Mouse (Mus musculus): ENCODE results near the gene Fam53b. TPM values are rescaled to one million over a fixed set of nuclear protein-coding genes. Genes with fewer than 3 reads are reported as not detected.

Fam53b gene
- total and polyA plus RNA-seq, 2 experiments from 2014 or later: 5.8 to 15.4 TPM

GRCm38 (mm10) chr7:132763351-132763750 lies 50.3 kb downstream of the Fam53b start:
- Histone ChIP-seq H3K36me3 (ENCODE audit: insufficient read depth) (peaks cover 5% of the 10 kb centered on the region; the same call in 1 of the 2 replicates), H3K9me3 (ENCODE audit: low read length) (no peaks in the 10 kb centered on the region), H3K27me3 (ENCODE audit: insufficient read depth, low read length) (no peaks in the 10 kb centered on the region), H3K4me2 (ENCODE audit: low read depth) (no peak overlapping the region), H3K27ac (ENCODE audit: low read depth, low read length) (no peak overlapping the region), H3K4me1 (ENCODE audit: insufficient read depth) (peaks cover 13% of the 10 kb centered on the region; the same call in 1 of the 2 replicates), H3K4me3 (ENCODE audit: low read depth, low read length) (no peak overlapping the region), H3K9ac (no peak overlapping the region)
- DNase-seq (no peak), ATAC-seq (no peak)
- 94% methylated on average over 6 of the region's 6 CpGs for WGBS
- TF ChIP-seq CTCF (IDR thresholded peaks at IDR 0.05; ENCODE audit: low read depth): no peak

GRCm38 (mm10) chr7:132761409-132761808 lies 52.3 kb downstream of the Fam53b start:
- H3K36me3 ChIP-seq (ENCODE audit: insufficient read depth): peaks cover 9% of the 10 kb centered on the region
- no peak overlapping the region for H3K27ac ChIP-seq (ENCODE audit: low read depth, low read length)
- no peaks in the 10 kb centered on the region for H3K9me3 ChIP-seq (ENCODE audit: low read length)
- no peak overlapping the region for H3K4me2 ChIP-seq (ENCODE audit: low read depth)
- no peak for TF ChIP-seq CTCF (IDR thresholded peaks at IDR 0.05; ENCODE audit: low read depth)
- H3K4me1 ChIP-seq (ENCODE audit: insufficient read depth): 0 out of 2 replicates have a peak, but pooled peaks cover 1% of the 10 kb centered on the region
- H3K9ac ChIP-seq: no peak overlapping the region
- 91% methylated on average over 2 of the region's 2 CpGs for WGBS
- no peaks in the 10 kb centered on the region for H3K27me3 ChIP-seq (ENCODE audit: insufficient read depth, low read length)
- ATAC-seq (no peak), DNase-seq (no peak)
- no peak overlapping the region for H3K4me3 ChIP-seq (ENCODE audit: low read depth, low read length)

GRCm38 (mm10) chr7:132760589-132761180 lies 53.0 kb downstream of the Fam53b start:
- TF ChIP-seq CTCF (IDR thresholded peaks at IDR 0.05; ENCODE audit: low read depth): no peak
- no peak overlapping the region for H3K4me2 ChIP-seq (ENCODE audit: low read depth)

GRCm38 (mm10) chr7:132759926-132760325 lies 53.8 kb downstream of the Fam53b start:
- WGBS: 55% methylated on average over 6 of the region's 6 CpGs
- ATAC-seq: no peak
- TF ChIP-seq CTCF (IDR thresholded peaks at IDR 0.05; ENCODE audit: low read depth): no peak
- Histone ChIP-seq H3K4me1 (ENCODE audit: insufficient read depth) (no peaks in the 10 kb centered on the region), H3K4me3 (ENCODE audit: low read depth, low read length) (no peak overlapping the region), H3K4me2 (ENCODE audit: low read depth) (no peak overlapping the region), H3K9ac (no peak overlapping the region), H3K9me3 (ENCODE audit: low read length) (no peaks in the 10 kb centered on the region), H3K27ac (ENCODE audit: low read depth, low read length) (peak overlapping the region; percentile 40; the same call in 1 of the 2 replicates), H3K36me3 (ENCODE audit: insufficient read depth) (peaks cover 9% of the 10 kb centered on the region), H3K27me3 (ENCODE audit: insufficient read depth, low read length) (no peaks in the 10 kb centered on the region)
- DNase-seq: no peak

More at GRCm38 (mm10) chr7:132760589-132761180, 53.0 kb downstream of the Fam53b start:
- H3K4me3 ChIP-seq (ENCODE audit: low read depth, low read length): no peak overlapping the region
- DNase-seq: no peak
- H3K27me3 ChIP-seq (ENCODE audit: insufficient read depth, low read length): no peaks in the 10 kb centered on the region
- no peak overlapping the region for H3K9ac ChIP-seq
- ATAC-seq: no peak
- WGBS: 89% methylated on average over 6 of the region's 6 CpGs
- H3K36me3 ChIP-seq (ENCODE audit: insufficient read depth): peaks cover 9% of the 10 kb centered on the region
- no peaks in the 10 kb centered on the region for H3K9me3 ChIP-seq (ENCODE audit: low read length)
- H3K4me1 ChIP-seq (ENCODE audit: insufficient read depth): no peaks in the 10 kb centered on the region
- peak overlapping the region; percentile 40; the same call in 1 of the 2 replicates for H3K27ac ChIP-seq (ENCODE audit: low read depth, low read length)

GRCm38 (mm10) chr7:132759405-132759891 lies 54.2 kb downstream of the Fam53b start:
- 0 out of 2 replicates have a peak overlapping the region, but pooled peaks have one; percentile 40 for H3K27ac ChIP-seq (ENCODE audit: low read depth, low read length)
- WGBS: 74% methylated on average over 22 of the region's 22 CpGs

GRCm38 (mm10) chr7:132758875-132759274 lies 54.8 kb downstream of the Fam53b start:
- DNase-seq: no peak
- WGBS: 46% methylated on average over 5 of the region's 5 CpGs
- Histone ChIP-seq H3K4me3 (ENCODE audit: low read depth, low read length) (no peak overlapping the region), H3K27ac (ENCODE audit: low read depth, low read length) (no peak overlapping the region), H3K4me1 (ENCODE audit: insufficient read depth) (no peaks in the 10 kb centered on the region), H3K9me3 (ENCODE audit: low read length) (no peaks in the 10 kb centered on the region), H3K9ac (no peak overlapping the region), H3K27me3 (ENCODE audit: insufficient read depth, low read length) (no peaks in the 10 kb centered on the region), H3K36me3 (ENCODE audit: insufficient read depth) (peaks cover 9% of the 10 kb centered on the region), H3K4me2 (ENCODE audit: low read depth) (no peak overlapping the region)
- no peak for TF ChIP-seq CTCF (IDR thresholded peaks at IDR 0.05; ENCODE audit: low read depth)
- peak; percentile 32; the same call in 1 of the 2 replicates for ATAC-seq

More at GRCm38 (mm10) chr7:132759405-132759891, 54.2 kb downstream of the Fam53b start:
- Histone ChIP-seq H3K4me3 (ENCODE audit: low read depth, low read length) (no peak overlapping the region), H3K4me1 (ENCODE audit: insufficient read depth) (no peaks in the 10 kb centered on the region), H3K9me3 (ENCODE audit: low read length) (no peaks in the 10 kb centered on the region), H3K27me3 (ENCODE audit: insufficient read depth, low read length) (no peaks in the 10 kb centered on the region), H3K36me3 (ENCODE audit: insufficient read depth) (peaks cover 9% of the 10 kb centered on the region), H3K4me2 (ENCODE audit: low read depth) (no peak overlapping the region), H3K9ac (no peak overlapping the region)
- ATAC-seq (no peak), DNase-seq (no peak)
- TF ChIP-seq CTCF (IDR thresholded peaks at IDR 0.05; ENCODE audit: low read depth): no peak

- Histone ChIP-seq H3K9ac (no peak overlapping the region), H3K4me3 (ENCODE audit: low read depth, low read length) (no peak overlapping the region), H3K4me2 (ENCODE audit: low read depth) (no peak overlapping the region), H3K4me1 (ENCODE audit: insufficient read depth) (no peaks in the 10 kb centered on the region), H3K9me3 (ENCODE audit: low read length) (no peaks in the 10 kb centered on the region), H3K36me3 (ENCODE audit: insufficient read depth) (peaks cover 9% of the 10 kb centered on the region), H3K27ac (ENCODE audit: low read depth, low read length) (no peak overlapping the region), H3K27me3 (ENCODE audit: insufficient read depth, low read length) (no peaks in the 10 kb centered on the region)
- DNase-seq (no peak), ATAC-seq (no peak)
- 93% methylated on average over 5 of the region's 5 CpGs for WGBS
- no peak for TF ChIP-seq CTCF (IDR thresholded peaks at IDR 0.05; ENCODE audit: low read depth)
These were observed 57.4 kb downstream of the Fam53b start for GRCm38 (mm10) chr7:132756325-132756724.

All from forebrain, postnatal 0 days (tissue).